Mouse (Mus musculus) brain, embryonic 14.5 days (tissue): ENCODE data around the gene Cnksr3.

Experiments
- CTCF ChIP-seq: fragments of 200-500 bp; IDR thresholded peaks from 2 replicates; pipeline ENCODE4 v1.5.1; 2012; ENCODE audit warnings: inconsistent platforms, mild to moderate bottlenecking, moderate library complexity, borderline replicate concordance; ENCODE audit not compliant: insufficient read depth, insufficient read length; ENCODE audit errors: extremely low read depth
- POLR2A ChIP-seq: fragments of 200-500 bp; IDR thresholded peaks from 2 replicates; pipeline ENCODE4 v1.6.1; 2012; ENCODE audit warnings: mild to moderate bottlenecking, inconsistent platforms, borderline replicate concordance; ENCODE audit not compliant: poor library complexity, insufficient read depth, insufficient read length, severe bottlenecking; ENCODE audit errors: extremely low read depth

DNA sequence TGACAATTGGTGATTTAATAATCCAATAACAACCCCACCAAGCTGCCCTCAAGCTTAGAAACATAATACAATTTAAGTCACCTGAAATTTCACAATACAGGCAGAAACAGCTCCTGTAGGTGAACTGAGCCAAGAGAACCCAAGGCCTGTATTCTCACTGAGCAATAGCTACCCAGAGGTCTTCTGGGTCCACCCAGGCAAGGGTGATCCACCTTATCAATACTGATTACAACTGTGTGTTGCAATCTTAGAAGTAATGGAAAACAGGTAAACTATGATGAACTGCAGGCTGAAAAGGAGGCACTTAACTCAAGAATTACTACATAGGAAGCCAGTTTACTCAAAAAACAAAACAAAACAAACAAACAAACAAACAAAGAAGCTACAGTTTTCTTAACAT, 13.8 kb downstream of the Cnksr3 start:
- TF ChIP-seq CTCF (no peak), POLR2A (no peak)
